Mouse (Mus musculus): ENCODE measurements around the gene Mbtps2. TPM values are rescaled to one million over a fixed set of nuclear protein-coding genes. Genes with fewer than 3 reads are reported as not detected.

The Mbtps2 gene
- 10 to 100 TPM; 30.3 to 33.2 TPM for total RNA-seq (2021)

GRCm38 (mm10) chrX:157598186-157598996, at the start of gene Mbtps2:
Gene Mbtps2 (minus strand): TSS chrX:157598715.
- DNase-seq, result peak; percentile 50 to 61

GRCm38 (mm10) chrX:157646399-157646798, 47.9 kb upstream of the Mbtps2 start:
- no peak for DNase-seq

- no peak for DNase-seq
Observed at GRCm38 (mm10) chrX:157644700-157645099, 46.2 kb upstream of the Mbtps2 start.

- peak; percentile 9 to 11 for DNase-seq
Observed at GRCm38 (mm10) chrX:157644300-157644699, 45.8 kb upstream of the Mbtps2 start.

GRCm38 (mm10) chrX:157642856-157643255, 44.3 kb upstream of the Mbtps2 start:
- DNase-seq, result no peak

GRCm38 (mm10) chrX:157637253-157637652, 38.7 kb upstream of the Mbtps2 start:
- DNase-seq, result no peak

GRCm38 (mm10) chrX:157633676-157634414, 35.3 kb upstream of the Mbtps2 start:
- DNase-seq, result no peak

- no peak for DNase-seq
Observed at GRCm38 (mm10) chrX:157630341-157630740, 31.8 kb upstream of the Mbtps2 start.

- DNase-seq, result peak in 1 of 2 experiments; percentile 23
Observed at GRCm38 (mm10) chrX:157612894-157613293, 14.4 kb upstream of the Mbtps2 start.

GRCm38 (mm10) chrX:157601450-157601849, 2.9 kb upstream of the Mbtps2 start:
- peak in 1 of 2 experiments; percentile 12 for DNase-seq

GRCm38 (mm10) chrX:157597585-157598185, 830 bp downstream of the Mbtps2 start:
- DNase-seq, result no peak

GRCm38 (mm10) chrX:157596802-157597201, 1.7 kb downstream of the Mbtps2 start:
- no peak for DNase-seq

- DNase-seq, result no peak
Observed at GRCm38 (mm10) chrX:157595927-157596326, 2.6 kb downstream of the Mbtps2 start.

- DNase-seq, result no peak
Observed at GRCm38 (mm10) chrX:157594606-157595005, 3.9 kb downstream of the Mbtps2 start.

GRCm38 (mm10) chrX:157587001-157587400, 11.5 kb downstream of the Mbtps2 start:
- no peak for DNase-seq

GRCm38 (mm10) chrX:157586397-157586796, 12.1 kb downstream of the Mbtps2 start:
- no peak for DNase-seq

- DNase-seq, result no peak
Observed at GRCm38 (mm10) chrX:157579108-157579614, 19.4 kb downstream of the Mbtps2 start.

- no peak for DNase-seq
Observed at GRCm38 (mm10) chrX:157574683-157575082, 23.8 kb downstream of the Mbtps2 start.

- no peak for DNase-seq
Observed at GRCm38 (mm10) chrX:157568840-157569239, 29.7 kb downstream of the Mbtps2 start, which contains the start of gene Yy2. Gene Yy2 (minus strand): TSS chrX:157568985.

GRCm38 (mm10) chrX:157563794-157564193, 34.7 kb downstream of the Mbtps2 start:
- DNase-seq, result no peak

- no peak for DNase-seq
Observed at GRCm38 (mm10) chrX:157547082-157547481, 51.4 kb downstream of the Mbtps2 start.

- no peak for DNase-seq
Observed at GRCm38 (mm10) chrX:157506400-157506799, 92.1 kb downstream of the Mbtps2 start.

GRCm38 (mm10) chrX:157504506-157504905, 94.0 kb downstream of the Mbtps2 start:
- no peak for DNase-seq

Data from layer of hippocampus, postnatal 36 days (tissue).